Comparison of ENCODE assay signal across 18 mouse cellular contexts in the genomic region with DNA sequence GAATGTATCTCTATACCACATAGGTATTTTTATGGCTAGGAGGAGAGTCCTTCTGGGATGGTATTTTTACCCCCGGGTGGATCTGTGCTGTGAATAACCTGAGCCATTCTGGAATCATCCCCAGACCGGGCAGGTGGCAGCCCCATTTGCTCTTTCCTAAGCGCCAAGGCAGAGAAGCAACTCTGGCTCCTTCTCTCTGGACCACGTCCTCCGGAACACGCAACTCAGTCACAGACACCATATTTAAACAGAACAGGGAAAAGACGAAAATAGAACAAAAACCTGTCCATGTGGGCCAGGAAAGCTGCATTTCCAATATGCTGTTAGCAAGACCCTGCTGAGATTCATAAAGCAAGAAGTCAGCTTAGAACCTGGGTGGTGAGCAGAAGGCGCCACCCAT.
DNase-seq lines count a peak whose midpoint lies in the region; ATAC-seq lines count a peak whose summit lies in the region.
"Had no signal": no experiment of that assay in that cellular context is flagged by ENCODE, and none has a peak within 500 bp of the region (broad histone marks: within the 10 kb centered on the region; RNA-seq: fewer than 3 reads in every experiment).

No protein-coding gene starts in this region.

- DNase-seq in gastrocnemius, adult 18-20 months (ENCODE audit: low spot score): peak; percentile 55
- no peak for DNase-seq in gastrocnemius, postnatal 4 days (ENCODE audit: low spot score in 2 of 2)
- peak; percentile 20 for DNase-seq in right cerebral cortex, postnatal 14 days
- no peak for DNase-seq in right cerebral cortex, postnatal 4 days
- peak; percentile 15 for DNase-seq in gastrocnemius, postnatal 25 days
- DNase-seq in limb, embryonic 10.5 days (ENCODE audit: low spot score): no peak
- DNase-seq: adrenal gland, postnatal 25 days; heart, postnatal 4 days had no signal

- H3K4me1 ChIP-seq in limb, embryonic 10.5 days: peaks cover 7% of the 10 kb centered on the region
- H3K4me1 ChIP-seq in intestine, embryonic 16.5 days (ENCODE audit: control insufficient read depth, insufficient read depth, low read length): 0 out of 2 replicates have a peak, but pooled peaks cover 3% of the 10 kb centered on the region
- H3K4me1 ChIP-seq: limb, embryonic 12.5 days; neural tube, embryonic 13.5 days had no signal

- ATAC-seq in monocyte, adult 5-6 weeks (replicated peaks; ENCODE audit: insufficient number of reproducible peaks, low FRiP score, low TSS enrichment, poor library complexity, severe bottlenecking): no peak
- ATAC-seq in intestine, embryonic 16.5 days: no peak
- ATAC-seq: activated CD4-positive, CD25-positive, alpha-beta regulatory T cell, adult 4 months; lung, postnatal 0 days had no signal

- no peaks in the 10 kb centered on the region for H3K36me3 ChIP-seq in limb, embryonic 10.5 days
- no peaks in the 10 kb centered on the region for H3K36me3 ChIP-seq in intestine, embryonic 16.5 days (ENCODE audit: control insufficient read depth, insufficient read depth, low read length)
- H3K36me3 ChIP-seq: limb, embryonic 12.5 days; neural tube, embryonic 13.5 days had no signal

- no peaks in the 10 kb centered on the region for H3K27me3 ChIP-seq in limb, embryonic 10.5 days (ENCODE audit: low read depth, poor library complexity, severe bottlenecking)
- H3K27me3 ChIP-seq in intestine, embryonic 16.5 days (replicated peaks; ENCODE audit: control insufficient read depth, insufficient read depth, low read length): no peaks in the 10 kb centered on the region
- H3K27me3 ChIP-seq: limb, embryonic 12.5 days; megakaryocyte, embryonic 14.5 days; neural tube, embryonic 13.5 days had no signal

- 93% methylated on average over 8 of the region's 8 CpGs for WGBS in limb, embryonic 10.5 days
- WGBS in intestine, embryonic 16.5 days: 88% methylated on average over 8 of the region's 8 CpGs

- no peak overlapping the region for H3K4me3 ChIP-seq in limb, embryonic 10.5 days
- no peak overlapping the region for H3K4me3 ChIP-seq in intestine, embryonic 16.5 days (ENCODE audit: low read length)
- H3K4me3 ChIP-seq: erythroblast, embryonic 14.5 days; limb, embryonic 12.5 days; megakaryocyte, embryonic 14.5 days; neural tube, embryonic 13.5 days had no signal

- no peak overlapping the region for H3K27ac ChIP-seq in limb, embryonic 10.5 days
- H3K27ac ChIP-seq in intestine, embryonic 16.5 days (ENCODE audit: low read length): no peak overlapping the region
- H3K27ac ChIP-seq: limb, embryonic 12.5 days; liver, embryonic 14.5 days; neural tube, embryonic 13.5 days had no signal

- H3K4me2 ChIP-seq in intestine, embryonic 16.5 days (ENCODE audit: low read depth, low read length): no peak overlapping the region
- H3K4me2 ChIP-seq: heart, embryonic 11.5 days; limb, embryonic 12.5 days; neural tube, embryonic 13.5 days had no signal

- no peak overlapping the region for H3K9ac ChIP-seq in intestine, embryonic 16.5 days (ENCODE audit: low read depth, low read length)
- H3K9ac ChIP-seq: limb, embryonic 12.5 days; liver, embryonic 14.5 days; neural tube, embryonic 13.5 days had no signal

- no peaks in the 10 kb centered on the region for H3K9me3 ChIP-seq in limb, embryonic 10.5 days (replicated peaks)
- H3K9me3 ChIP-seq in intestine, embryonic 16.5 days (ENCODE audit: control insufficient read depth, low read length): no peaks in the 10 kb centered on the region
- H3K9me3 ChIP-seq: limb, embryonic 12.5 days; megakaryocyte, embryonic 14.5 days; neural tube, embryonic 13.5 days had no signal

Comparison
In these comparisons a context has a peak if more than half of its experiments do, and no peak if none do; other contexts are left out.
1. DNase-seq: peak in gastrocnemius, adult 18-20 months (single experiment), right cerebral cortex, postnatal 14 days (single experiment) and gastrocnemius, postnatal 25 days (single experiment); none in gastrocnemius, postnatal 4 days (0 of 2), right cerebral cortex, postnatal 4 days (single experiment) and limb, embryonic 10.5 days (single experiment).